Mouse (Mus musculus) gastrocnemius, postnatal 4 days (tissue): ENCODE measurements at regions not wholly inside any gene's neighbourhood (a gene's known extent, or its start where the extent isn't known, plus 50 kb on each side); places are given as distances from the start of the nearest gene placed in this dataset.

Experiments
- DNase-seq, 2 experiments: peaks; one replicate each; pipeline ENCODE4 v3.0.0; 2021 to 2022; ENCODE audit warnings: low spot score in 2 of 2, mixed read lengths in 2 of 2

DNA sequence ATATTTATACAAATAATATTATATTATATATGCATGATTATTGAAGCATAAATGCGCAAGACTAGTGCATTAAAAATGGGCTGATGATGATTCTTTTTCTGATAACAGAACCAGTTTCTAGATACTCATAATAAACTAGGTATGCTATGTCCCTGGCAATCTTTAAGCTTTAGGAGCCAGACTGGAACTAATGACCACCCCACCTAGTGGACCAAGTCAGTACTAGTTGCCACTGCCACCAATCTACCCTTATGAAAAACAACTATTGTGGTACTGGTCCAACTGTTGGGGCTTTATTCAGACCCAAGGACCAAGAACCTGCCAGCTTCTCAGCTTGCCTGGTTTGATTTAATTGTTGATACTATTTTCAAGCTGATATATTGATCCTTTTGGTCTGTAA, 722.8 kb downstream of the Dach1 start:
- no peak for DNase-seq

DNA sequence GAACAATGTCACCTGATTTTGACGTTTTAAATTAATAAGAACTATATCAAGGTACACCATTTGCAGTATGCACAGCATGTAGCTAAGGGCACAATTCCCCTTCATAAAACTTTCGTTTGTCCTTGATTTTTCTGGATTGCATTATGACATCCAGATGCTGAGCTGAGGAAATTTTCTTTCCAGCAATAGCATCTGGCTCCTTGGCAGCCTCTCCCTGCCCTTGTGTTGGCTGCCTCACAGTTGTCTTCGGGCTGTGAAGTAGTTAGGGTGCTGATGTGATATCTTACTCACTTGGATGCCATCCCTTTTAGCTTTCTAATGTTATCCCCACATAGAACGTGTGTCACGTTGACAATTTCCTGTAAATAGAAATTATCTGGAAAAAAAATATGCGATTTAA, 729.2 kb downstream of the Dach1 start:
- no peak for DNase-seq

DNA sequence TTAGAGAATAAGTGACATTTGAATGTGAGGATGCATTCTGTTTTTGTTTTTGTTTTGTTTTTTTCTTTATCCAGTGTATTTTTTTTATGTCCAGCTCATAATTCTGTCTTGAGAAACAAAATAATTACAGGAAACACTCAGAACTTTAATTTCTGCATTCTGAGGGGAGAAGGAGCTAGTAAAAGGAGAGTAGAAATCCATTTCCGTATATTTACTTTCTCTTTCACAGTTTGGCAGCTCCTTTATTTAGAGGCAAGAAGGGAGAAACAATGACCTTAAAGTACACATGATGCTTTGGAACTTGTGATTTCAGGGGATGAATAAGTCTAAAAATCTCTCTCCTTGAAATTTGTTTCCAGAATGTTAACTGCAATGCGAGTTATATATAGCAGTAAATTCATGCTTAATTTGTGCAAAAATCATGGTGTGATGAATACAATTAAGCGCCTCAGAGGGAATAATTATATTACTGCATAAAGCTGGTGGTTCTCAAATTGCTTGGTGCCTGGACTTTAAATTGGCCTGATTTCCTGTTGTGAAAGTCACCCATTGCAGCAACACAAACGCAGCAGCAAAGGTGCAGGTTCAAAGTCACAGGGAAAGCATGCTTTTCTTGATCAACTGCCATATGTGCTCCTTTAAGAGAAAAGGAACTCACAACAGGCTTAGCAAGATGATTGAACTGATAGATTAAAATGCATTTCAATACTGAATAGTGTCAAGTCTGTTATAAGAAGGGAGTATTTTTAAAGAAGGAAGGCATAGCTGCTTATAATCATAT, 733.9 kb downstream of the Dach1 start:
- DNase-seq, result no peak

DNA sequence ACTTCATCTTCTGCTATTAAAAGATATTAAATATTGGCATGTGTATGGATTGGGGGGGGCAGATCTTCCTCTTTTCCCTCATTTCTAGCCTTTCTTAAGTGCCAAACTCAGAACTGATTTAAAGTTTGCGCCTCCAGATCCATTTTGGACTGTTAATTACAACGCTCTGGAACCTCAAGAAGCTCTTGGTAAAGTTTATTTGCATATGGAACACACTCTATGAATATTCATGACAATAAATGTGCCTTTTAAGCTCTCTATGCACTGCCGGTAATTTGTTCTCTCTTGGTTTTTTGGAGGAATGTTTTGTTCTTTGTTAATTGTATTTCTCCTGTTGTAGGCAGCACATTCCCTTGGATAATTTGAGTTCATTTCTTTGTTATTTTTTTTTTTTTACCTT, 738.3 kb downstream of the Dach1 start:
- no peak for DNase-seq

DNA sequence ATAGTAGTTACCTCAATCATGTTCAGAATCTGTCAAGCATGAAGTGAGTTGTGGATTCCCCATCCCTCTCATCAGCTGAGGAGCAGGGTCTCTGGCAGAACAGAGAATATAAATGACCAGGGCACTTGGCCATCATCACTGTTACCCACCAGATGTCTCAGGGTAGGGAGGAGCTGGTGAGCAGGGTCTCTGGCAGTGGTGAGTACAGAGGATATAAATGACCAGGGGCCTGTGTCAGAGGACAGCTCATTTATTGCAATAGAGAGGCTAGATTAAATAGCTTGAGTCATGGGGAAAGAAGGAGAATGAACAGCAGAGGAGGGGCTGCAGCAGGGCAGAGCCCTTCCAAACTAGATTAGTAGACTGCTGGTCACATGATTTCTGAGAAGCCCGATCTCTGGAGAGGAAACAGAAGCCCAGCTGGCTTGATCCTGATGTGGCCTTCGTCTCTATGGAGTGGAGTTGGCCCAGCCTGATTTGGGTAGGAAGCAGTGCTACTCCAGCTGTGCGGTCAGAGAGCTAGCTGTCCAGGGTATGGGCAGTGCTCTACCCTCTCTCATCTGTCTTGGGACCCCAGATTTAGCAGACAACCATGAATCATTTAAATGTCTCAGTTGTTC, 766.3 kb downstream of the Dach1 start:
- DNase-seq, result no peak

DNA sequence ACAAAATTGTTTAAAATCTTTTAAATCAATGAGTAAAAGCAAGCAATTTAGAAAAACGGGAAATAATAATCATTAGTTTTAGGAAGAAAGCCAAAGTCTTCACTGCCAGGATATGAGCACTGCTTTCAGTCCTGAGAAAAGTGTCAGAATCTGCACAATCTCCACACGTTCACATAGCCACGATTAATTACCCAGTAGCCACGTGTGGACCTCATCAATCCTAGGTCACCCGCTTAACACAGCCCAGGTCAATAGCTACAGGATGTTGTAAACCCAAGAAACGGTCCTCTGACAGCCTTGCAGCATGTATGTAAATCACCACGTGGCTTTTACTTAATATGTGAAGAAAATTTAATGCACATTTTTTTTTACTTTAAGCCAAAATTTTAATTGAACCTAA, 773.2 kb downstream of the Dach1 start:
- DNase-seq, result no peak

DNA sequence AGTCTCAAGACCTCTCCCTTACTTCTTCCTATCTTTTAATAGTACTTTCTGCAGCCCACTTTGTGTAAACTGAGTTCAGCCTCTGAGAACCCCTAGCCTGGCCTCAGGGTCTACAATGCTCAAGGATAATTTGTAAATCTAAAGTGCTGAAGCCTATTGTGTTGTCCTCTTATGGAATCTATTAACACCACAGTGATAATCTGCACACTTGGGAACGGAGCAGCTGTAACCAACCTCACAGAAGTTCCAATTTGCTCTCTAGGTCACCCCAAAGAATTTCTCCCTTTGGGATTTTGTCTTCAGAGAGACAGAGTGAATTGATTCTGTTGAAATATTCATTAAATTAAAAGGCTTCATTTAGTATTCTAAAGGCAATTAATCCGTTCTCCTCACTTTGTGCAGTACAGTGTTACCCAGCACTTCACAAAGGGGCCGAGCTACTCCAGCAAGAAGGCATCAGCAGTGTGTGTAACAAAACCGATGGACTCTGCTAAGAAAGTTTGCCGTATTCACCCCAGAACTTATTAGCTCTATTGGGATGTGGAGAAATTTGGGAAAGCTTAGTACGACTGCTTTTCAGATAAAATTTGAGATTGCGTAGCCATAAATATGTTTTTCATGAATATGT, 773.7 kb downstream of the Dach1 start:
- no peak for DNase-seq

DNA sequence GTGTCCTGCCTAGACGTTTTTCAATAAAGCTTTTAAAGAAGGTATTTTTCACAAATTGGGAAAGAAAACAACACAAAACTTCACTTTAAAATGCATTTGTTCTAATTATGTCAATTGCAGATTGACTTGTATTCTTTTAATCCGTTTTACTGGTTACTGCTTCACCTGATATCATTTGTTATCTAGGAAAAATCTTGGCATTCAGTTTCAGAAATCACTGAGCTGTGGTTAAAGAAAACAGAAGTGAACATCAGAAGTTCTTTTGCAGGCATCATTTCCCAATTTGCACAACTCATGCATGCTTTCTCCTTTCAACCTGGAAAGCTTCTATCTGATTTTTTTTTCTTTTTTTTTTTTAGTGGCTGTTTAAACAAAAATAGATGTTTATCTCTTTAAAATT, 780.6 kb downstream of the Dach1 start:
- no peak for DNase-seq

DNA sequence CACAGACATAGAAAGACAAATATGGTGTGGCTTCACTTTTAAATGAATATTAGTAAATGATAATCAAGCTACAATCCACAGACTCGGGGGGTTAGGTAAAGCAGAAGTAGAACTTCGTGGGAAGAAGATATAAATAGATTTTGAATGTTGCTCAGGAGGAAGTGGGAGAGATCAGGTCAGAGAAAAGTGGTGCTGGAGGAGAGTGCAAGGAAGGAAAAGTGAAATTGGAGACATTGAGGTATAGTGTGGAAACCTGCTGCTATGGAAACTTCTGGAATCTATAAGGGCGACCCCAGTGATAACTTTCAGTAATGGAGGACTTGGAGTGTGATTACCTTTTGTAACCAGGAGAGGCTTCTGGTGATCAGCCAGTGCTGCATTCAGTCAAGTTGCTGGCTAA, 789.4 kb downstream of the Dach1 start:
- DNase-seq, result no peak

DNA sequence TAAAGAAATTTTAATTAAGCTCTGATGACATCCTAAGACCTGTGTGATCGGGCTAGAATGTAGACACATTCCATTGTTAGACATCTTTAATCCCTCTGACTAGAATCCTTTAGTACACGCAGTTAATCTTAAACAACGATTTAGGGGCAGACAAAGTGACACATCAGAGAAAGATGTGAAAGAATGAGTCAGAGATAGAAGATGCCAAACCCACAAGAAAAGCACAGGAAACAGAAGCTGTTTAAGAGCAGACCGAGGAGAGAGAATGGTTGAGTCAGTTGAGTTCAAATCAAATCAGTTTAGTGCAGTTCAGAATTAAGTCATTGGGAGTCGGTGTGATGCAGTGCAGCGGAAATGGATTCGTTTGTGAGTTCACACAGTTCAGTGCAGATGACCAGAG, 812.6 kb downstream of the Dach1 start:
- DNase-seq, result no peak

DNA sequence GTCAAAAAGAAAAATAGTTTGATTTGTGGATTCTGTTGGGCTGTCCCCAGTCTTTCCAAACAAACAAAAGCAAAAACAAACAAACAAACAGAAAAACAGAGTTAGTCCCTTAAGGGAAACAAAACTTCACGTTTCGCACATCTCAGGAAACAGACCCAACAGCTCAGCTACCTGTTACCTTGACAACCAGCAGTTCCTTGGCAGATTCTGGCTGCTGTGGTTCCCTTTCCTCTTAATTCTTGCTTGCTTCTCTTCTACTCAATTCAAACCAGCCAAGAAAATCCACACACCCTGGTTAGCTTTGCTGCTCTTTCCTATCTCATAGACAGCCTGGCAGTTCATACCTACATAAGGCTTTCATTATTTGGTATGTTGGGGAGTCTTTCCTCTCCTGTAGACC, 821.6 kb downstream of the Dach1 start:
- no peak for DNase-seq

DNA sequence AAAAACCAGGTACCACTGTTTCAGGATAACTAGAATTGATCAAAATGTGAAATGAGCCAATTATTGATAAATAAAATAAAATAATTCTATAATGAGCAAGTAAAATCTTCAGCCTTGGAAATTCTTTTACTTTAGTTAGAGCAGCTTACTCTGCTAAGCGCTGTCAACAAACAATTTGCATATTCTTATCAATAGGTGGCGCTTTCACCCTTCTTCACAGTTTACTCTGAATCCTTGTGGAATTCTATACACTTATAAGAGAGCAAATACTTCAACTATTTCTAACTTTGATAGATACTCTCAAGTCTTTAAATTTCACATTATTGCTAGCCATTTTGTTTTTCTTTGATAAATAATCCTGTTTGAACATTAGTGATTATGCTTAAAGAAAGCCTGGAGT, 812.5 kb upstream of the Klhl1 start:
- no peak for DNase-seq

DNA sequence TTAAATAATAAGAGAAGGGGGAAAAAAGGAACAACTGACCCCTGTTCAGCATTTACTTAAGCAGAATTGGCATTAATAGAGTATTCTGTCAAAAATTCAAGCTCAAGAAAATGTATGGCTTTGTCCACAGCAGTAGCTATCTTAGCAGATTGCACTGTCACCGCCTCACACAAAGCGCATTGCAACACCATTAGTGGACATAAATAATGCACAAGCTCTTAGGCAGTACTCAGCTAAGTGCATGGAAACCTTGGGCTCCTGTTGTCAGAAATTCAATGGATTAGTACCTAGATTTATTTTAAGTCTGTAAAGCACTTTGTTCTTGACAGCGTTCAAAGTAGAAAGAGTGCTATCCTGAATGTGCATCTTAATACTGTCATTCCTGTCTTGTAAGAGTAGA, 811.1 kb upstream of the Klhl1 start:
- DNase-seq, result no peak

DNA sequence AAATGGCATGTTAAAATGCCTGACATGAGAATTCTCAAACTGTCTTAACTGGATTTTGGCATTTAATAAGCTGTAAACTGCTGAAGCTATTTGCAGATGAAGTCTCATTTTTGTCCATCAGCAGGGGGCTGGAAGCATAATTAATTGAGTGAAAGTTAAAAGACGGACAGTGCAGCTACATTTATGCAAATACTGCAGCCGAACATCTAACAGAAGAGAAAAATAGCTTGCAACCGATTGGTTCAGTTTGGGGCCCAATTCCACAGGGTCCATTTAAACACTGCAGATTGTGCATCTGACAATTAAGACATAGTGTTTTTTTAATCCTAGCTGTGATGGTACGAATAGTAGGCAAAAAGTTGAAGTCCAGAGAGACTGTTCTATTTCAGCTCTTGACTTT, 774.2 kb upstream of the Klhl1 start:
- no peak for DNase-seq

DNA sequence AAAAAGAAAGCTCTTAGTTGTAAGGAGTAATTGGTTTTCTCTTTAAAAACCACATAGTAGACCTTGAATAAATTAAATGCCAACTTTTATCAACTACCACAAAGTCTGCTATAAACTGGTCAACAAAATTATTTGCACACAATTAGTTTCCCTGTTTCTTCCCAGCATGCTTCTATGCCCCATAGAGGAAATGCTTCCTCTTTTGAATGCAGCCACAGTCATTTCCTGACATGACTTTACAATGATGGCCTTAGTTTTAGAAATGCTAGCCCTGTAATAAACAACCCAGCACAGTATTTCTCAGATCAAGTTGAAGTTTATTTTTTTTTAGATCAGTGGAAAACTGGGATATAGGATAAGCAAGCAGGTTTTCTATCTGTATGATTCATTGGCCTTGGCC, 768.5 kb upstream of the Klhl1 start:
- no peak for DNase-seq

DNA sequence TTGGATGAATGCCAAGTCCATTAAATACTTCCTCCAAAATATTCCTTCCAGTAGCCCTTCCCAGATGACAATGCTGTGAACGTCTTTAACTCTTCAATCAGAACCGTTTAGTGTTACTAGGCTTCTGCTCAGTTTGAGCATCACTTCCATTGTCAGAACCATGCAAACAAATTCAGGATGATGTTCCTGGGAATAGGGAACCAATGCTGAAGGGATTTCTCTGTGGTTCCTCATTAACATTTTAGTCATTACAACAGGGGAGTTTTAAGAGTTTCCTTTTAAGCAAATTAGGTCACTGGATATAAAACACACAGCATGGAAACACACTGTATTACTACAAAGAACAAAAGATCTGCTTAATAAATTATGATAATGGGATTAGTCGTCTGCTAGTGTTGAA, 739.6 kb upstream of the Klhl1 start:
- no peak for DNase-seq
